Mouse (Mus musculus) limb, embryonic 15.5 days (tissue): ENCODE results near the gene Herc4. TPM values are rescaled to one million over a fixed set of nuclear protein-coding genes. Genes with fewer than 3 reads are reported as not detected.

Source experiments
- ATAC-seq: fragments of 200-750 bp; cut with Nextera tagmentation; 2 replicates; pipeline ENCODE4 v1.8.0; 2017; ENCODE audit warnings: low read depth, moderate TSS enrichment; ENCODE audit not compliant: insufficient number of reproducible peaks, low FRiP score, low TSS enrichment
- H3K27ac ChIP-seq: fragments of 300-500 bp; sonication (generic); 2 replicates; pipeline ENCODE4 v1.5.1; 2015; ENCODE audit warnings: moderate library complexity, mild to moderate bottlenecking, inconsistent platforms
- H3K27me3 ChIP-seq: fragments of 300-500 bp; sonication (generic); 2 replicates; pipeline ENCODE4 v1.6.1; 2015; ENCODE audit warnings: inconsistent platforms
- H3K36me3 ChIP-seq: fragments of 300-500 bp; sonication (generic); 2 replicates; pipeline ENCODE4 v1.6.1; 2015; ENCODE audit warnings: inconsistent platforms
- H3K4me1 ChIP-seq: fragments of 300-500 bp; sonication (generic); 2 replicates; pipeline ENCODE4 v1.6.1; 2015; ENCODE audit warnings: inconsistent platforms
- H3K4me2 ChIP-seq: fragments of 300-500 bp; sonication (generic); 2 replicates; pipeline ENCODE4 v1.6.1; 2015; ENCODE audit warnings: mild to moderate bottlenecking, inconsistent platforms
- H3K4me3 ChIP-seq: fragments of 300-500 bp; sonication (generic); 2 replicates; pipeline ENCODE4 v1.5.1; 2015; ENCODE audit warnings: mild to moderate bottlenecking, inconsistent platforms
- H3K9ac ChIP-seq: fragments of 300-500 bp; sonication (generic); 2 replicates; pipeline ENCODE4 v1.6.1; 2015; ENCODE audit warnings: inconsistent platforms
- H3K9me3 ChIP-seq: fragments of 300-500 bp; sonication (generic); 2 replicates; pipeline ENCODE4 v1.6.1; 2016; ENCODE audit warnings: inconsistent platforms
- WGBS: fragments of 180-500 bp; shearing (Covaris S2); methylation state at CpG from one replicate; pipeline ENCODE4 v1.1.7; 2015; 5-methylcytosine and 5-hydroxymethylcytosine counted together
- polyA plus RNA-seq: library from polyadenylated mRNA; unstranded; fragments of >200 nt; fragmentation: Nextera tagmentation; extraction: Ambion mirVana; gene quantifications from 2 replicates; pipeline ENCODE4 v1.2.1, GENCODE M21; 2015

The Herc4 gene
- polyA plus RNA-seq, result 32.0 and 33.9 TPM in 2 replicates

- Histone ChIP-seq H3K9ac (peak within 1 kb of the TSS; percentile 83), H3K27ac (peak within 1 kb of the TSS; percentile 99), H3K36me3 (0 out of 2 replicates have a peak, but pooled peaks cover 4% of the 10 kb centered on the region), H3K4me3 (peak within 1 kb of the TSS; percentile 77), H3K4me1 (peaks cover 9% of the 10 kb centered on the region), H3K4me2 (peak within 1 kb of the TSS; percentile 48), H3K27me3 (no peaks in the 10 kb centered on the region), H3K9me3 (no peaks in the 10 kb centered on the region)
- WGBS, result under 1% methylated on average over 42 of the region's 44 CpGs
- ATAC-seq, result peak; percentile 99
Measured at GRCm38 (mm10) chr10:63243493-63244054, at the start of gene Herc4. Herc4 (plus strand) TSS chr10:63243810.

GRCm38 (mm10) chr10:63199008-63199407 is 44.6 kb upstream of the Herc4 start:
- H3K4me2 ChIP-seq, result no peak overlapping the region
- H3K4me3 ChIP-seq, result no peak overlapping the region
- no peak overlapping the region for H3K9ac ChIP-seq
- H3K27ac ChIP-seq, result no peak overlapping the region
- no peaks in the 10 kb centered on the region for H3K4me1 ChIP-seq
- H3K27me3 ChIP-seq, result no peaks in the 10 kb centered on the region
- 65% methylated on average over 4 of the region's 4 CpGs for WGBS
- no peaks in the 10 kb centered on the region for H3K36me3 ChIP-seq
- H3K9me3 ChIP-seq, result no peaks in the 10 kb centered on the region
- no peak for ATAC-seq

DNA sequence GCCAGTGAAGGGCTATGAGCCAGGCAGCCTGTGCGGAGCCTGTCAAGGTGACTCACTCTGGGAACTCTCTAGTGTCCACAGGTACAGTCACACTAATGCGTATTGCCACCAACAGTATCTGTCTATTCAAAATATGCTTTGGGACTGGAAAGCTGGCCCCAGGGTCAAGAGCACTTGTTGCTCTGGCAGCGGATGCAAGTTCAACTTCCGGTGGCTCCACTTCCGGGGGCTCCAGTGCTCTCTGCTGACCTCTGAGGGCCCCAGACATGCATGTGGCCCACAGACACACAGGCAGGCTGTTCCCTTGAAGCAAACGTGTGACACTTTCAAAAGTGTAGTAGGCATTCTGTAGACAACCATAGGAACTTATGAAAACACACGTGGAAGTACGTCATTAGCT is 42.1 kb upstream of the Herc4 start:
- Histone ChIP-seq H3K27ac (no peak overlapping the region), H3K4me1 (no peaks in the 10 kb centered on the region), H3K36me3 (no peaks in the 10 kb centered on the region), H3K4me2 (no peak overlapping the region), H3K9me3 (no peaks in the 10 kb centered on the region), H3K4me3 (no peak overlapping the region), H3K27me3 (no peaks in the 10 kb centered on the region), H3K9ac (no peak overlapping the region)
- no peak for ATAC-seq
- 77% methylated on average over 8 of the region's 8 CpGs for WGBS

- ATAC-seq, result no peak
- Histone ChIP-seq H3K9ac (no peak overlapping the region), H3K4me2 (no peak overlapping the region), H3K36me3 (no peaks in the 10 kb centered on the region), H3K27me3 (no peaks in the 10 kb centered on the region), H3K4me3 (no peak overlapping the region), H3K9me3 (no peaks in the 10 kb centered on the region), H3K4me1 (no peaks in the 10 kb centered on the region), H3K27ac (no peak overlapping the region)
- WGBS, result 49% methylated on average over 3 of the region's 3 CpGs
Measured at GRCm38 (mm10) chr10:63203002-63203401, 40.6 kb upstream of the Herc4 start.

DNA sequence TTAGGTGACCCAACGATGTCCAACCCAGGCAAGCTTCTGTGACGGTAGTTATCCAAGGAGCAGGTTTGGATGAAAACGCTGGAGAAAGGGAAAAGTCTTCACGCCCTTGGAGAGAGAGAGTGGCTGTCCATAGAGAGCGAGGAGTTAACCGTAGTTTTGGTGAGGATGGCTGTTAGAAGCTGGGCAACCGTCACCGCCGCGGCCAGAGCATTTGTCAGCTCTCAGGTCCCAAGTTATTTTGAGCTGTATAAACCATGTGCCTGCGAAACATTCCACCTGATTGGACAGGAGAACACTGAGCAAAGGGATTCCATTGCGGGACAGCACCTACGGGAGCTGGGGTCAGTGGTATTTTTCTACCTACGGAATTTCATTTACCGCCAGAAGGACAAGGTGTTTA is 39.9 kb upstream of the Herc4 start, which contains the start of gene Mypn:
Gene Mypn, minus strand, starts transcription at position 225 of the 400 bp plus-strand sequence.
- no peak within 1 kb of the TSS for H3K27ac ChIP-seq
- no peaks in the 10 kb centered on the region for H3K9me3 ChIP-seq
- no peak within 1 kb of the TSS for H3K4me2 ChIP-seq
- ATAC-seq, result no peak
- no peak within 1 kb of the TSS for H3K4me3 ChIP-seq
- no peaks in the 10 kb centered on the region for H3K4me1 ChIP-seq
- H3K36me3 ChIP-seq, result no peaks in the 10 kb centered on the region
- H3K9ac ChIP-seq, result no peak within 1 kb of the TSS
- WGBS, result 83% methylated on average over 15 of the region's 15 CpGs
- H3K27me3 ChIP-seq, result no peaks in the 10 kb centered on the region

GRCm38 (mm10) chr10:63208871-63209270 is 34.7 kb upstream of the Herc4 start:
- ATAC-seq, result no peak
- no peak overlapping the region for H3K27ac ChIP-seq
- no peaks in the 10 kb centered on the region for H3K27me3 ChIP-seq
- WGBS, result 47% methylated on average over 6 of the region's 6 CpGs
- no peaks in the 10 kb centered on the region for H3K9me3 ChIP-seq
- no peaks in the 10 kb centered on the region for H3K4me1 ChIP-seq
- no peaks in the 10 kb centered on the region for H3K36me3 ChIP-seq
- no peak overlapping the region for H3K4me3 ChIP-seq
- H3K4me2 ChIP-seq, result no peak overlapping the region
- H3K9ac ChIP-seq, result no peak overlapping the region

GRCm38 (mm10) chr10:63221081-63221783 is 22.4 kb upstream of the Herc4 start:
- Histone ChIP-seq H3K27ac (no peak overlapping the region), H3K27me3 (no peaks in the 10 kb centered on the region), H3K4me1 (no peaks in the 10 kb centered on the region), H3K4me3 (no peak overlapping the region), H3K9ac (no peak overlapping the region), H3K9me3 (no peaks in the 10 kb centered on the region), H3K4me2 (no peak overlapping the region), H3K36me3 (no peaks in the 10 kb centered on the region)
- ATAC-seq, result no peak
- WGBS, result 66% methylated on average over 7 of the region's 7 CpGs

GRCm38 (mm10) chr10:63224341-63224740 is 19.3 kb upstream of the Herc4 start:
- H3K36me3 ChIP-seq, result no peaks in the 10 kb centered on the region
- H3K9ac ChIP-seq, result no peak overlapping the region
- no peaks in the 10 kb centered on the region for H3K27me3 ChIP-seq
- no peak for ATAC-seq
- no peak overlapping the region for H3K4me3 ChIP-seq
- no peaks in the 10 kb centered on the region for H3K9me3 ChIP-seq
- H3K27ac ChIP-seq, result no peak overlapping the region
- no peak overlapping the region for H3K4me2 ChIP-seq
- 67% methylated on average over 12 of the region's 12 CpGs for WGBS
- no peaks in the 10 kb centered on the region for H3K4me1 ChIP-seq

- 82% methylated on average over 7 of the region's 7 CpGs for WGBS
- Histone ChIP-seq H3K36me3 (no peaks in the 10 kb centered on the region), H3K9me3 (no peaks in the 10 kb centered on the region), H3K4me2 (no peak overlapping the region), H3K4me3 (no peak overlapping the region), H3K27me3 (no peaks in the 10 kb centered on the region), H3K4me1 (no peaks in the 10 kb centered on the region), H3K27ac (no peak overlapping the region), H3K9ac (no peak overlapping the region)
- ATAC-seq, result no peak
Measured at GRCm38 (mm10) chr10:63230266-63230665, 13.3 kb upstream of the Herc4 start.

- 31% methylated on average over 5 of the region's 5 CpGs for WGBS
- Histone ChIP-seq H3K36me3 (no peaks in the 10 kb centered on the region), H3K4me3 (no peak overlapping the region), H3K9me3 (no peaks in the 10 kb centered on the region), H3K4me2 (no peak overlapping the region), H3K27me3 (no peaks in the 10 kb centered on the region), H3K27ac (no peak overlapping the region), H3K4me1 (no peaks in the 10 kb centered on the region), H3K9ac (no peak overlapping the region)
- no peak for ATAC-seq
Measured at GRCm38 (mm10) chr10:63230854-63231253, 12.8 kb upstream of the Herc4 start.

DNA sequence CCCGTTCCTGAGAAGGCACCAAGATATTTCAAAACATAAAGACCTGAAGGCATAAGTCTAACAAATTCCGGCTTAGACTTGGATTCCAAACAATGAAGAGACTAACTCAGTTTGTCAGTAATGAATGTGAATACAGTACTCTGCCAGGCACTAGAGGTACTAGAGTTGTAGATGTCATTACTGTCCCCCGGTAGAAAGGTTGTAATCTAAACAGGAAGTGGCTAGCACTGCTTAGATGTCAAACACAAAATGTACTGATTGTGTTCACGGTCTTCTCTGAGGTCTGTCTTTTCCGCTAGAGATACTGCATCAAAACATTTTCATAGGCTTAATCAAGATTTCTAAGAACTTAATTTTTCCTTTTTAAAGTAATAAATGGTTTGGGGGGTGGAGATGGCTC is 12.0 kb upstream of the Herc4 start:
- no peak overlapping the region for H3K27ac ChIP-seq
- H3K9me3 ChIP-seq, result no peaks in the 10 kb centered on the region
- H3K4me3 ChIP-seq, result no peak overlapping the region
- no peaks in the 10 kb centered on the region for H3K27me3 ChIP-seq
- 71% methylated on average over 5 of the region's 5 CpGs for WGBS
- no peaks in the 10 kb centered on the region for H3K4me1 ChIP-seq
- no peak overlapping the region for H3K4me2 ChIP-seq
- H3K36me3 ChIP-seq, result no peaks in the 10 kb centered on the region
- no peak for ATAC-seq
- H3K9ac ChIP-seq, result no peak overlapping the region

DNA sequence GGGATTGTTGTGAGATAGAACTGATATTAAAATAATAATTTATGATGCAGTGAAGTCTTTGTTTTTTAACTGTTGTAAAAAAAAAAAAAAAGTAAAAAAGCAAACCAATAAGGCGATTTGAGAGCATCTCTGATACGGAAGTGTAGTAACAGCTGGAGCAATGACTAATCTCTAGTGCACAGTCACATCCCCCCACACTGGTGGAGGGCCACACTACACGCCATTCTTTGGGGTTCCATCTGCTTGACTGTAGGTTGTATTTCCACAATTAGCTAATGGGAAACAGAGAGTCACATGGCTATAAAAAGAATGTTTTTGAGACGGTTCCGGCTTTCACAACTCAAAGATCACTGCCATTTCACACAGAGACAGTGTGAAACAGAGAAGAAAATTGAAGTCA is 9.5 kb upstream of the Herc4 start:
- no peak for ATAC-seq
- Histone ChIP-seq H3K9me3 (no peaks in the 10 kb centered on the region), H3K4me3 (no peak overlapping the region), H3K36me3 (no peaks in the 10 kb centered on the region), H3K27me3 (no peaks in the 10 kb centered on the region), H3K4me1 (no peaks in the 10 kb centered on the region), H3K4me2 (no peak overlapping the region), H3K27ac (no peak overlapping the region), H3K9ac (no peak overlapping the region)
- 65% methylated on average over 5 of the region's 5 CpGs for WGBS
